Mouse (Mus musculus): ENCODE measurements around the gene Csnk2a1. TPM values are rescaled to one million over a fixed set of nuclear protein-coding genes. Genes with fewer than 3 reads are reported as not detected.
A peak's percentile ranks its signal among the peaks of the same experiment; 100 is the strongest.

Csnk2a1 gene
- total and polyA plus RNA-seq, 2 experiments, result 20.7 to 99.9 TPM

DNA sequence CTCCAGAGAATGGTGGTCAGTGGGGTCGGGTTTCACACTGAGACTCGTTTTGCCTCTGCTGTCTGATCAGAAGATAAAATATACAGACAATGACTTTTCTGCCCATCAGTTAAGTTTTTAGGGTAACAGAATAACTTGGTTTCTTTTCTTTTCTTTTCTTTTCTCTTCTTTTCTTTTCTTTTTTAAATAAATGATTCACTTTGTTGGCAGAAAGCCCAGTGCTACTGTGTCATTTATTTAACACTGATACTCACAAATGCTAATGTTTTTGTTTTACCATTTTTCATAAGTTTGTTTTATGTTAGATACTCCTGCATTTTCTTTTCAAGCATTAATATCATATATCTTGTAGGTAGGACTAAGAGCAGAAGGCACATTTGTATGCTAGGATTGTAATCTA lies 13.9 kb downstream of the Csnk2a1 start:
- peaks cover 8% of the 10 kb centered on the region for H3K36me3 ChIP-seq (ENCODE audit: control insufficient read depth, insufficient read depth, low read length)
- no peaks in the 10 kb centered on the region for H3K27me3 ChIP-seq (ENCODE audit: control insufficient read depth, insufficient read depth, low read length)
- peaks cover 57% of the 10 kb centered on the region for H3K79me2 ChIP-seq (ENCODE audit: control insufficient read depth, insufficient read depth, low read length)
- 32% methylated on average over 2 of the region's 2 CpGs for WGBS
- no peak for TF ChIP-seq POLR2A (IDR thresholded peaks at IDR 0.05; ENCODE audit: extremely low read depth, insufficient read depth, low read length)
- no peak for TF ChIP-seq CTCF (IDR thresholded peaks at IDR 0.05; ENCODE audit: low read depth, low read length)
- DNase-seq (ENCODE audit: extremely low read depth, low read depth, low spot score), result no peak
- H3K4me3 ChIP-seq (ENCODE audit: insufficient read depth, low read depth, low read length), result no peak overlapping the region
- peaks cover 5% of the 10 kb centered on the region for H3K4me1 ChIP-seq (ENCODE audit: control insufficient read depth, insufficient read depth, low read length)
- H3K9ac ChIP-seq (ENCODE audit: low read depth, low read length), result no peak overlapping the region
- H3K27ac ChIP-seq (replicated peaks; ENCODE audit: insufficient read depth, low read depth, low read length), result no peak overlapping the region

DNA sequence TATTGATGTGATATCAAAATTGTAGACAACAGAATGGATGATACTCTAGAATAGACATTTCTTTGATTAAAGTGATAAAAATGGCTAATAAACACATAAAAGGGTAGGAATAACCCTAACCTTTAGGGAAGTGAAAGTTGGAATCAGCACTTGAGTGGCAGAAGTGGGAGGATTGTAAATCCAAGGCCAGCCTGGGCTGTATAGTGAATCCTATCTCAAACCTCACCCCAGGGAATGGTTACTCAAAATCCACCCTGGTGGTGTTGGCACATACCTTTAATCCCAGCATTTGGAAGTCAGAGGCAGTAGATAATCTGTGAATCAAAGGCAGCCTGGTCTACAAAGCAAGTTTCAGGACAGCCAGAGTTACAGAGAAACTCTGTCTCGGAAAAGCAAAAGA lies 20.6 kb downstream of the Csnk2a1 start:
- Histone ChIP-seq H3K27ac (replicated peaks; ENCODE audit: insufficient read depth, low read depth, low read length) (no peak overlapping the region; the same call in 1 of the 2 replicates), H3K36me3 (ENCODE audit: control insufficient read depth, insufficient read depth, low read length) (peaks cover 9% of the 10 kb centered on the region), H3K79me2 (ENCODE audit: control insufficient read depth, insufficient read depth, low read length) (peaks cover 36% of the 10 kb centered on the region), H3K27me3 (ENCODE audit: control insufficient read depth, insufficient read depth, low read length) (no peaks in the 10 kb centered on the region), H3K4me1 (ENCODE audit: control insufficient read depth, insufficient read depth, low read length) (peaks cover 3% of the 10 kb centered on the region), H3K9ac (ENCODE audit: low read depth, low read length) (no peak overlapping the region), H3K4me3 (ENCODE audit: insufficient read depth, low read depth, low read length) (no peak overlapping the region)
- TF ChIP-seq POLR2A (IDR thresholded peaks at IDR 0.05; ENCODE audit: extremely low read depth, insufficient read depth, low read length) (no peak), CTCF (IDR thresholded peaks at IDR 0.05; ENCODE audit: low read depth, low read length) (no peak)
- WGBS, result 49% methylated on average over 1 of the region's 1 CpGs
- no peak for DNase-seq (ENCODE audit: extremely low read depth, low read depth, low spot score)

DNA sequence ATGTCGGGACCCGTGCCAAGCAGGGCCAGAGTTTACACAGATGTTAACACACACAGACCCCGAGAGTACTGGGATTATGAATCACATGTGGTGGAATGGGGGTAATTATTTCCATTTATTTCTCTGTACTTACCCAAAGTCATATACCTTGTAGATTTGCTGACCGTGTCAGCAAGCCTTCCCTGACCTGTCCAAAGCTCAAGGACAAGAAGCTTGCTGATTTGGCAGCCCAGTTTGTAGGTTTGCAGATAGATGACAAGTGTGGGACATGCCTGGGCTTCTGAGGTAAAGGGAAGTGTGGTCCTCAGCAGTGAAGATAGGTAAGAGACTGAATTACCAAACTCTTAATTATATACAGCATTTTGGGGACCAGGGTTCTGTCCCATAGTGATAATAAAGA lies 23.9 kb downstream of the Csnk2a1 start:
- H3K4me3 ChIP-seq (ENCODE audit: insufficient read depth, low read depth, low read length), result no peak overlapping the region
- no peak overlapping the region for H3K27ac ChIP-seq (replicated peaks; ENCODE audit: insufficient read depth, low read depth, low read length)
- TF ChIP-seq CTCF (IDR thresholded peaks at IDR 0.05; ENCODE audit: low read depth, low read length) (no peak), POLR2A (IDR thresholded peaks at IDR 0.05; ENCODE audit: extremely low read depth, insufficient read depth, low read length) (no peak)
- H3K27me3 ChIP-seq (ENCODE audit: control insufficient read depth, insufficient read depth, low read length), result no peaks in the 10 kb centered on the region
- H3K4me1 ChIP-seq (ENCODE audit: control insufficient read depth, insufficient read depth, low read length), result peaks cover 3% of the 10 kb centered on the region; the same call in 1 of the 2 replicates
- WGBS, result 23% methylated on average over 4 of the region's 4 CpGs
- H3K36me3 ChIP-seq (ENCODE audit: control insufficient read depth, insufficient read depth, low read length), result peaks cover 32% of the 10 kb centered on the region
- DNase-seq (ENCODE audit: extremely low read depth, low read depth, low spot score), result peak; percentile 60
- H3K79me2 ChIP-seq (ENCODE audit: control insufficient read depth, insufficient read depth, low read length), result peaks cover 14% of the 10 kb centered on the region; the same call in 1 of the 2 replicates
- no peak overlapping the region for H3K9ac ChIP-seq (ENCODE audit: low read depth, low read length)

DNA sequence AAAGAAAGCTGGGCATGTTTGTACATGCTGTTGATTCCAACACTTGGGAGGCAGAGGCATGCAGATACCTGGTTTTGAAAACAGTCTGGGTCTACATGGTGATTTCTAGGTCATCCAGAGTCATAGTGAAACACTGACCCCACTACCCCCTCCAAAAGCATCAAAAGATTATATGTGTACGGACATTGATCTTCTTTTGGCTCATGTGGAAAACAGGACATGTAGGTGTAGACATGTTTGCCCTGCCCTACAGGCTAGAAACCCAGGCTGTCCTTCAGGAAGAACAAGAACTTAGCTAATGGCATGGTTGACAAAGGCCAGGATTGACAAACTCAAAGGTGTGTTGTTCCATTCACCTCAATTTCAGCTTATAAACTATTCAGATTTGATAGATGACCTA lies 33.1 kb downstream of the Csnk2a1 start:
- Histone ChIP-seq H3K27ac (replicated peaks; ENCODE audit: insufficient read depth, low read depth, low read length) (no peak overlapping the region), H3K4me1 (ENCODE audit: control insufficient read depth, insufficient read depth, low read length) (no peaks in the 10 kb centered on the region), H3K79me2 (ENCODE audit: control insufficient read depth, insufficient read depth, low read length) (no peaks in the 10 kb centered on the region; the same call in 1 of the 2 replicates), H3K9ac (ENCODE audit: low read depth, low read length) (no peak overlapping the region), H3K27me3 (ENCODE audit: control insufficient read depth, insufficient read depth, low read length) (no peaks in the 10 kb centered on the region), H3K36me3 (ENCODE audit: control insufficient read depth, insufficient read depth, low read length) (peaks cover 54% of the 10 kb centered on the region), H3K4me3 (ENCODE audit: insufficient read depth, low read depth, low read length) (no peak overlapping the region)
- WGBS, result 33% methylated on average over 1 of the region's 1 CpGs
- TF ChIP-seq CTCF (IDR thresholded peaks at IDR 0.05; ENCODE audit: low read depth, low read length) (no peak), POLR2A (IDR thresholded peaks at IDR 0.05; ENCODE audit: extremely low read depth, insufficient read depth, low read length) (no peak)
- DNase-seq (ENCODE audit: extremely low read depth, low read depth, low spot score), result no peak

DNA sequence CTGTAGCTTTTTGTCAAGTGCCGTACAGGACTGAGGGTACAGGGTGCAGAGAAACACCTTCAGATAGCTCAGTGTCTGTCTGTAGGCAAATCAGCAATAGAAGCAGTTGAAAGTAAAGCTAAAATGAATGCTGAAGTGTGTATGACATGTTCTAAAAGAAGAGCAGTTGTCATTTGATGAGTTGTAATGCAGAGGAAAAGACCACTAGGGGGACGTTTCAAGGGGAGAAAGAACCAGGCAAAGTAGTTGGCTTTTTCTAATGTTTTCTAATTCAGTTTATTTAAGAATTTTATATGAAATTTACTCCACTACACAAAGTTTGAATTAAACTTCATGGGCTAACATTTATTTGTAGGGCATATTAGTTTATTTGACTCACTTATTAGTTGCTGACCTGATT lies 47.0 kb downstream of the Csnk2a1 start:
- TF ChIP-seq CTCF (IDR thresholded peaks at IDR 0.05; ENCODE audit: low read depth, low read length) (no peak), POLR2A (IDR thresholded peaks at IDR 0.05; ENCODE audit: extremely low read depth, insufficient read depth, low read length) (no peak)
- H3K36me3 ChIP-seq (ENCODE audit: control insufficient read depth, insufficient read depth, low read length), result peaks cover 61% of the 10 kb centered on the region
- no peak for DNase-seq (ENCODE audit: extremely low read depth, low read depth, low spot score)

DNA sequence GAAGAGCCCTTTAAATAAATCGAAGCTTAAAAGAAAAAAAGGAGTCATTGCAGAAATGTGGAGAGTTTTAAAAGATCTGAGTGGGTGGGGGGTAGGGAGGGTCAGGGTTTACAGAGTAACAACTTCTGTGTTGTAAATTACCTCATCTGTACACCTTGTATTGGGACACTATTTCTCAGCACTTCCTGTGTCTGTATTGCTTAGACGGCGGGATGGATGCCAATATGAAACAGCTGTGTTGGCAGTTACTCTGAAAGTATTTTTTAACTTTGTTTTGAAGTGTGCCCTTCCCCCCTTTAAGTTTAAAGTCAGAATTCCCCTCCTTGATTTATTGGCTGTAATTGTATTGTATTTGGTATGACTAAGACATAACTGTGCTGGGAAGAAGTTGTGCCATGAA lies 54.8 kb downstream of the Csnk2a1 start:
- TF ChIP-seq CTCF (IDR thresholded peaks at IDR 0.05; ENCODE audit: low read depth, low read length) (no peak), POLR2A (IDR thresholded peaks at IDR 0.05; ENCODE audit: extremely low read depth, insufficient read depth, low read length) (no peak)
- H3K4me1 ChIP-seq (ENCODE audit: control insufficient read depth, insufficient read depth, low read length), result no peaks in the 10 kb centered on the region
- no peak overlapping the region for H3K9ac ChIP-seq (ENCODE audit: low read depth, low read length)
- WGBS, result 37% methylated on average over 3 of the region's 3 CpGs
- H3K36me3 ChIP-seq (ENCODE audit: control insufficient read depth, insufficient read depth, low read length), result peaks cover 65% of the 10 kb centered on the region
- DNase-seq (ENCODE audit: extremely low read depth, low read depth, low spot score), result no peak
- H3K79me2 ChIP-seq (ENCODE audit: control insufficient read depth, insufficient read depth, low read length), result no peaks in the 10 kb centered on the region; the same call in 1 of the 2 replicates
- no peak overlapping the region for H3K27ac ChIP-seq (replicated peaks; ENCODE audit: insufficient read depth, low read depth, low read length)
- H3K27me3 ChIP-seq (ENCODE audit: control insufficient read depth, insufficient read depth, low read length), result no peaks in the 10 kb centered on the region
- no peak overlapping the region for H3K4me3 ChIP-seq (ENCODE audit: insufficient read depth, low read depth, low read length)

More for the DNA sequence above, 47.0 kb downstream of the Csnk2a1 start:
- Histone ChIP-seq H3K27ac (replicated peaks; ENCODE audit: insufficient read depth, low read depth, low read length) (no peak overlapping the region), H3K9ac (ENCODE audit: low read depth, low read length) (no peak overlapping the region), H3K4me3 (ENCODE audit: insufficient read depth, low read depth, low read length) (no peak overlapping the region), H3K79me2 (ENCODE audit: control insufficient read depth, insufficient read depth, low read length) (no peaks in the 10 kb centered on the region; the same call in 1 of the 2 replicates), H3K4me1 (ENCODE audit: control insufficient read depth, insufficient read depth, low read length) (no peaks in the 10 kb centered on the region), H3K27me3 (ENCODE audit: control insufficient read depth, insufficient read depth, low read length) (no peaks in the 10 kb centered on the region)
- 84% methylated on average over 2 of the region's 2 CpGs for WGBS
